Mouse (Mus musculus) bone marrow macrophage, adult 2 months (primary cell): Measurements from ENCODE around the gene Strn3.

Experiments used
- CTCF ChIP-seq: IDR thresholded peaks from 2 replicates; pipeline ENCODE4 v1.5.1; 2012; ENCODE audit warnings: low read depth, mild to moderate bottlenecking, low read length, moderate library complexity
- POLR2A ChIP-seq: IDR thresholded peaks from 2 replicates; pipeline ENCODE4 v1.6.1; 2012; ENCODE audit warnings: mild to moderate bottlenecking, low read depth, low read length, borderline replicate concordance

DNA sequence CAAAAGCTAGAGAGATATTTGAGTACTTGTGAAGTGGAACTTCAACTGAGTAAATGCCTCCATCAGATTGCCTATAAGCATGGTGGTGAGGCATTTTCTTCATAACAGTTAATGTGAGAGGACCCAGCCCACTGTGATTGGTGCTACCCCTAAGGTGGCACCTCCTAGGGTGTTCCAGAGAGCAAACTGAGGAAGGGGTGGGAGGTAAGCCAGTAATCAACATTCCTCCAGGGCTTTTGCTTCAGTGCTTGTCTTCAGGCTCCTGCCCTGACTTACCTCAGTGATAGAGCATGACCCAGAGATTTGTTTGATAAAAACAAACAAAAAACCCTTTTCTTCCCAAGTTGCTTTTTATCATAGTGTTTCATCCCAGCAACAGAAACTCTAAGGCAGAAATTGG is 27.8 kb downstream of the Strn3 start:
- TF ChIP-seq POLR2A (no peak), CTCF (no peak)
